Mouse (Mus musculus) heart, embryonic 14.5 days (tissue): ENCODE results near the gene Asna1. TPM values are rescaled to one million over a fixed set of nuclear protein-coding genes. Genes with fewer than 3 reads are reported as not detected.

Experiments
- ATAC-seq: fragments of 200-750 bp; cut with Nextera tagmentation; 2 replicates; pipeline ENCODE4 v1.8.0; 2017; ENCODE audit warnings: low read depth, moderate TSS enrichment; ENCODE audit not compliant: insufficient number of reproducible peaks, insufficient read depth, low FRiP score
- H3K27ac ChIP-seq, 2 experiments: fragments of 200-500 bp in 1 of 2; fragments of 300-500 bp in 1 of 2; sonication (generic) in 1 of 2; replicated peaks in 1 of 2; 2 replicates each; pipeline ENCODE4 v1.5.1; 2012 to 2014; ENCODE audit warnings: low read depth in 2 of 2, low read length in 2 of 2, control low read depth in 1 of 2, mild to moderate bottlenecking in 1 of 2, mixed read lengths in 1 of 2; ENCODE audit not compliant: control insufficient read depth in 1 of 2, insufficient read depth in 1 of 2
- H3K27me3 ChIP-seq: fragments of 300-500 bp; sonication (generic); 2 replicates; pipeline ENCODE4 v1.6.1; 2014; ENCODE audit warnings: mild to moderate bottlenecking, low read length, control low read depth; ENCODE audit not compliant: control insufficient read depth, insufficient read depth
- H3K36me3 ChIP-seq: fragments of 300-500 bp; sonication (generic); 2 replicates; pipeline ENCODE4 v1.6.1; 2014; ENCODE audit warnings: mild to moderate bottlenecking, control low read depth, low read length, mixed read lengths; ENCODE audit not compliant: control insufficient read depth, insufficient read depth
- H3K4me1 ChIP-seq, 2 experiments: fragments of 200-500 bp in 1 of 2; fragments of 300-500 bp in 1 of 2; sonication (generic) in 1 of 2; 2 replicates each; pipeline ENCODE4 v1.6.1; 2012 to 2014; ENCODE audit warnings: low read length in 2 of 2, control low read depth in 1 of 2, mixed read lengths in 1 of 2; ENCODE audit not compliant: control insufficient read depth in 2 of 2, insufficient read depth in 2 of 2
- H3K4me2 ChIP-seq: fragments of 300-500 bp; sonication (generic); 2 replicates; pipeline ENCODE4 v1.6.1; 2014; ENCODE audit warnings: mild to moderate bottlenecking, low read length
- H3K4me3 ChIP-seq, 2 experiments: fragments of 200-500 bp in 1 of 2; fragments of 300-500 bp in 1 of 2; sonication (generic) in 1 of 2; 2 replicates each; pipeline ENCODE4 v1.5.1; 2012 to 2014; ENCODE audit warnings: low read length in 2 of 2, mild to moderate bottlenecking in 2 of 2, control low read depth in 1 of 2, low read depth in 1 of 2, moderate library complexity in 1 of 2; ENCODE audit not compliant: control insufficient read depth in 1 of 2, insufficient read depth in 1 of 2
- H3K9ac ChIP-seq: fragments of 300-500 bp; sonication (generic); 2 replicates; pipeline ENCODE4 v1.6.1; 2014; ENCODE audit warnings: mild to moderate bottlenecking, low read length
- H3K9me3 ChIP-seq: fragments of 300-500 bp; sonication (generic); 2 replicates; pipeline ENCODE4 v1.6.1; 2016; ENCODE audit warnings: low read length, control low read depth; ENCODE audit not compliant: control insufficient read depth
- WGBS: fragments of 180-500 bp; shearing (Covaris S2); extraction: QIAGEN DNeasy Blood & Tissue Kit; methylation state at CpG from one replicate; pipeline ENCODE4 v1.1.7; 2014; 5-methylcytosine and 5-hydroxymethylcytosine counted together
- polyA plus RNA-seq: library from polyadenylated mRNA; unstranded; fragments of >200 nt; fragmentation: Nextera tagmentation; extraction: Ambion mirVana; gene quantifications from 2 replicates; pipeline ENCODE4 v1.2.1, GENCODE M21; 2014

Asna1 gene
- polyA plus RNA-seq, 1 experiment from 2014 or later, result 109 TPM

DNA sequence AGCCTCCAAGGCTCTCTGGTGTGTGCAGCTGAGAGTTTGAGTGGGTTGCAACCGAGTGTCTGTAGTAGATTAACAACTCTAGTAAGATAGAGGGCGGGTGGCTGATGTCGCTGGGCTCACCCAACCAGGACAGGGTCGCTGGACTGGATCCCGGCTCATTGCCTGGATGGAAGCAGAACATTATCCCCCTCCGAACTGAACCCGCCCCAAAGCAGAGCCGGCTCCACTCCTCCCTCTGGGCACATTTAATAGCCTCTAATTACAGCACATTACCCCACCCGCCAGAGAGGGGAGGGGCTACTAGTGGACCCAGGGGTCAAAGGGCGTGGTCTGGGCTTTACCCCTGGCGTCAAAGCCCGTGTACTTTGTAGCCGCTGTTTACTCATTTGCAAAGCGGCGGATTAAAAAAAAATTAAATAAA is 35.8 kb downstream of the Asna1 start:
- 18% methylated on average over 15 of the region's 15 CpGs for WGBS
- Histone ChIP-seq H3K4me1 (peaks cover 16 to 30% of the 10 kb centered on the region in 2 experiments; a peak in 3 of 4 replicates), H3K27ac (no peak overlapping the region), H3K4me2 (peak overlapping the region; percentile 91), H3K9me3 (no peaks in the 10 kb centered on the region), H3K36me3 (no peaks in the 10 kb centered on the region), H3K9ac (no peak overlapping the region; the same call in 1 of the 2 replicates), H3K4me3 (0 out of 4 replicates have a peak overlapping the region, but pooled peaks of 1 of the 2 experiments have one; percentile 55), H3K27me3 (peaks cover 6% of the 10 kb centered on the region; the same call in 1 of the 2 replicates)
- no peak for ATAC-seq

DNA sequence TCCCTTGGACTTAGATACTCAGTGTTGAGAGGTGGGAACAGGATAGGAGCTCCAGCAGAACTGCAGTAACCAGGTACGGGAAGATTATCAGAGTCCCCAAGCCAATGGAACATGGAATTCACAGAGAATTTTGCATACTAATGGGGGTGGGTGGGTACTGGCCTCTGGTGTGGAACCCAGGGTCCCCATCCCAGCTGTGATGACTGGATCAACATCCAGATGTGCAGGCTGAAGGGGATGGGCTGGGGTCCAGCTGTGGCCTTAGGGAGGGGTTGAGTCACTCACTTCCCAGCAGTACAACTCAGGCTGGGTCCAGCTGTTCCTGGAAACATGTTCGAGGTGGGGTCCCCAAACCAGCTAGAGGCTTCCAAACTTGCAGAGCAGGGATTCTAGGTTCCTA is 37.2 kb downstream of the Asna1 start:
- no peaks in the 10 kb centered on the region for H3K36me3 ChIP-seq
- H3K4me1 ChIP-seq, result peaks cover 16 to 30% of the 10 kb centered on the region in 2 experiments; a peak in 3 of 4 replicates
- H3K27ac ChIP-seq, result no peak overlapping the region
- H3K9ac ChIP-seq, result no peak overlapping the region
- no peak overlapping the region for H3K4me2 ChIP-seq
- H3K27me3 ChIP-seq, result 0 out of 2 replicates have a peak, but pooled peaks cover 3% of the 10 kb centered on the region
- no peaks in the 10 kb centered on the region for H3K9me3 ChIP-seq
- WGBS, result 56% methylated on average over 2 of the region's 2 CpGs
- H3K4me3 ChIP-seq, result no peak overlapping the region
- ATAC-seq, result no peak

DNA sequence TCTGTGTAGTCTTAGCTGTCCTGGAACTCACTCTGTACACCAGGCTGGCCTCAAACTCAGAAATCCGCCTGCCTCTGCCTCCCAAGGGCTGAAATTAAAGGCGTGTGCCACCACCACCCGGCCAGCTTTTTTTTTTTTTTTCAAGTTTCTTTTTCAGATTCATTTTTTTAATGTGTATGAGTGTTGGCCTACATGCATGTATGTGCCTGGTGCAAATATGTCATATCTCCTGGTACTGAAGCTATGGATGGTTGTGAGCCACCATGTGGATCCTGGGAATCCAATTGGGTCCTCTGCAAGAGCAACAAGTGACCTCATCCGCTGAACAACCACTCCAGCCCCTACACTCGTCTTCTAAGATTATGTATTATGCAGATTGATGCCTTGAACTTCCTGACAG is 37.7 kb downstream of the Asna1 start:
- H3K27ac ChIP-seq, result no peak overlapping the region
- 80% methylated on average over 5 of the region's 5 CpGs for WGBS
- H3K9ac ChIP-seq, result no peak overlapping the region
- peaks cover 17 to 30% of the 10 kb centered on the region in 2 experiments; a peak in 3 of 4 replicates for H3K4me1 ChIP-seq
- H3K9me3 ChIP-seq, result no peaks in the 10 kb centered on the region
- H3K27me3 ChIP-seq, result 0 out of 2 replicates have a peak, but pooled peaks cover 3% of the 10 kb centered on the region
- ATAC-seq, result no peak
- no peaks in the 10 kb centered on the region for H3K36me3 ChIP-seq
- no peak overlapping the region for H3K4me3 ChIP-seq
- H3K4me2 ChIP-seq, result no peak overlapping the region

DNA sequence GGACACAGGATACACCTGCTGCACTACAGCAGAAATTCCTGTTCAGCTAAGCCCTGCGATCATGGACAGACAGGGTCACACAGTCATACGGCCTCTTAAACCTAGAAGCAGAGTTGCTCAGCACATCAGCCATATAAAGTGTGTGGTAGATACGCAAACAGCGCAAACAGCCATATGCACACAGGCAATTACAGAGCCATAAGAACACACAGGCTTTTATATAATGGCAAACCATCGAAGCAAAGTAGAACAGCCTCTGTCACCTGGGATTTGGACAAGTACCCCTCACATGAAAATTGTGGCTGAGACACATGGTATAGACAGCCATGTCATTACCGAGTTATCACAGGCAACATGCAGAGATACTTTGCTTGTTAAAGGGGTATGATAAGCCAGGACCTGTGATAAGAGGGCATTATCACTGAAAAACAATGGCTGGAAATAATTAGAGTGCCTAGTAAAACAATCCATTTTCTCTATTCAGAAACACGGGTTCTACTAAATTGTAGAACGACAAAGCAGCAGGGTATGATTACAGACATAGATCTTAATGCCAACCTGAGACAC is 38.6 kb downstream of the Asna1 start:
- Histone ChIP-seq H3K4me1 (peaks cover 21 to 35% of the 10 kb centered on the region in 2 experiments; a peak in 3 of 4 replicates), H3K4me3 (peak overlapping the region; percentile 54 to 59), H3K4me2 (peak overlapping the region; percentile 98), H3K27me3 (0 out of 2 replicates have a peak, but pooled peaks cover 3% of the 10 kb centered on the region), H3K27ac (peak overlapping the region; percentile 18 to 49; a peak in 2 of 4 replicates), H3K9me3 (no peaks in the 10 kb centered on the region), H3K9ac (peak overlapping the region; percentile 79), H3K36me3 (no peaks in the 10 kb centered on the region)
- ATAC-seq, result no peak
- 29% methylated on average over 8 of the region's 8 CpGs for WGBS

DNA sequence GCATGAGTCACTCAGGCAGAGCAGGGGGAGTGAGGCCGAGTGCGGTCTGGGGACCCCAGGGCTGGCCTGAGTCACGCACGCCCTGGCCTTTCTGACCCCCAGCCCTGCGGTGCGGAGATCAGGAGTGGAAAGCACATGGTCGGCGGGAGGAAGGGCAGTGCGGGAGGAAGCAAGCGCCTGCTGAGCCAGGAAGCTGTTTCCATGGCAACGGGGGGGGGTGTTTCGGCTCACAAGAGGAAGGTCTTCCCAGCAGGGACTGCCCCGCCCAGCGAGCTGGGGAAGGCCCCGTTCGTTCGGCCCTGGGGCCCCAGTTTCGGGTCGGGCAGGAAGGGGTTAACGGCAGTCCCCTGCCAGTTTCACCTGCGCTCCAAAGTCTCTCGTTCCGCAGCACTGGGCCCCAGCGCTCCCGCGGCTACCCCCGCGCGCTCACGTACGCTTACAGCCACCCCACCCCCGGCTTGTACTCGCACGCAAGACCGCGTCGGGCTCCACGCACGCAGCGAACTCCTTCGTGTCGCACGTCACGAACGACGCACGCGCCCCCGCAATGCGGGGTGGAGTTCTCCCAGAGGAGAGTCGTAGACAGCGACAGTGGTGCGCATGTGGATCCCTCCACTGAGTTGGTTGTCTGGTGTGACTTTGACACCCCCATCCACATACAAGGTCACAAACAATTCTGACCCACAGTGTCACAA is 39.2 kb downstream of the Asna1 start:
- H3K4me3 ChIP-seq, result peak overlapping the region; percentile 54 to 59
- no peaks in the 10 kb centered on the region for H3K36me3 ChIP-seq
- WGBS, result under 1% methylated on average over 51 of the region's 53 CpGs
- no peaks in the 10 kb centered on the region for H3K9me3 ChIP-seq
- peak overlapping the region; percentile 79 for H3K9ac ChIP-seq
- H3K27me3 ChIP-seq, result 0 out of 2 replicates have a peak, but pooled peaks cover 3% of the 10 kb centered on the region
- H3K4me2 ChIP-seq, result peak overlapping the region; percentile 98
- ATAC-seq, result peak; percentile 47
- H3K4me1 ChIP-seq, result peaks cover 24 to 40% of the 10 kb centered on the region in 2 experiments
- H3K27ac ChIP-seq, result peak overlapping the region; percentile 18 to 49; a peak in 3 of 4 replicates

DNA sequence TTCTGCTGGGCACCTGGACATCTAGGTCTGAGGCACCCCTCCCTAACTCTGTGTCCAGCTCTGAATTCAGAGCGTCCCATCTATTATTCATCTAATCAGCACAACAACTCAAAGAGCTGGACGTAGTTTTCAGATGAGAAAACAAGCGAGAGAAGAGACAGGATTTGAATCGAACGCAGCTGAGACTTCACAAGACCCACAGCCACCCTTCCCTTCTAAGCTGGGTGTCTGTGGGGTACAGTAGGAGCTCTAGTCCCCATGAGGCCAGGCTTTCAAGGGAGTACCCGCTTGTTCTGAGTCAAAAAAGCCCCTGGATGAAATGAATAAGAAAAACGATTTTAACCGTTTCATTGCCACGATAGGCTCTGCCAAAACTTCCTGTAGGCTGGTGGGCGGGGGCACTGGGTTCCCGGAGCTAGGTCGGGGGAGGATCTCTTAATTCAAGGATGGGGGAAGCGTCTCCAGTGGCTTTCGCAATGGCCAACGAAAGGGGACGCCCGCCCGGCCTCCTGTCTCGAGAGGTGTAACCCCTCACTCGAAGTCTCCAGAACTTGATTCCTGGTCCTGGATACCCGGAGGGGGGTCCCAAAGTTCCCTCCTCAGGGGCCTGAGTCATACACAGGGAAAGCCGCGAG is 39.9 kb downstream of the Asna1 start:
- no peaks in the 10 kb centered on the region for H3K9me3 ChIP-seq
- H3K27me3 ChIP-seq, result 0 out of 2 replicates have a peak, but pooled peaks cover 3% of the 10 kb centered on the region
- no peak for ATAC-seq
- H3K4me3 ChIP-seq, result peak overlapping the region; percentile 54 to 59
- H3K4me1 ChIP-seq, result peaks cover 25 to 44% of the 10 kb centered on the region in 2 experiments
- peak overlapping the region; percentile 98 for H3K4me2 ChIP-seq
- H3K27ac ChIP-seq, result peak overlapping the region in 1 of 2 experiments; percentile 49; a peak in 2 of 4 replicates
- under 1% methylated on average over 23 of the region's 23 CpGs for WGBS
- H3K9ac ChIP-seq, result peak overlapping the region; percentile 79
- H3K36me3 ChIP-seq, result no peaks in the 10 kb centered on the region

DNA sequence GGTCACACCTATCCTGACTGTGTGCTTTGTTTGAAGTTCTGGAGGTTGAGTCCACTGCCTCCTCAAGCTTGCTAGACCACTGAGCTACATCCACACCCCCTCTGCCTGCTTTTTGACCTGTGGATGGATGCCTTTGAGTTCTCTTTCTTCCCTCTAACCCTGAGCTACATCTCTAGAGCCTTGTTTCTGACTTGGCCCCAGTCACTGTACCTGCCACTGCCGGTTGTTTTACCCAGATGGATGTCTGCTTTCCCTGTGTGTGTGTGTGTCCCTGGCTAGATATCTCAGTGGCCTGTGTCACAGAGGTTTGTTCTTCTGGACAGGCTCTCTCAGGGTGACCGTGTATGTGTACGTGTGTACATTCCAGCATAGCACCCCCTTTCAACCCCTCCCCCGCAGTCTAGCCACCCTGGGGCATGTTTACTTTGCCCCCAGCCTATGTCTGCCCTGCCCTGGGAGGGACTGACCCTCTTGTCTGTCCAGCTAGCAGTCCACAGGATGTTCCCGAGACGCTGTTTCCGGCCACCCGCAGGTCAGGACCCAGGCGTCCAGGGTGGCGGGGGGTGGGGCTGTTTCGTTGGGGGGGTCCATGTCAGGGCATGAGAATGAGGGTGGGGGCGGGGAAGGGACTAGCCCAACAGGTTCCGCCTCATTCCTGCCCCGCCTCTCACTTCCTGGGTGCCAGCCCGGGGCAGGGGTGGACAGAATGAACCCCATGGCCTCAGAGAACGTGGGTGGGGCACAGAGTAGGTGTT is 40.6 kb downstream of the Asna1 start:
- H3K27ac ChIP-seq, result peak overlapping the region in 1 of 2 experiments; percentile 49; a peak in 2 of 4 replicates
- H3K27me3 ChIP-seq, result 0 out of 2 replicates have a peak, but pooled peaks cover 3% of the 10 kb centered on the region
- H3K4me1 ChIP-seq, result peaks cover 28 to 43% of the 10 kb centered on the region in 2 experiments
- peak overlapping the region; percentile 98 for H3K4me2 ChIP-seq
- 8% methylated on average over 15 of the region's 16 CpGs for WGBS
- no peaks in the 10 kb centered on the region for H3K9me3 ChIP-seq
- peak overlapping the region in 1 of 2 experiments; percentile 59; a peak in 2 of 4 replicates for H3K4me3 ChIP-seq
- H3K36me3 ChIP-seq, result no peaks in the 10 kb centered on the region
- ATAC-seq, result no peak
- peak overlapping the region; percentile 79; the same call in 1 of the 2 replicates for H3K9ac ChIP-seq
